Mouse (Mus musculus) CH12.LX (cell line): ENCODE measurements around the gene Cenpt.
A peak's percentile ranks its signal among the peaks of the same experiment; 100 is the strongest.

ENCODE experiments used
- CTCF ChIP-seq, 2 experiments: IDR thresholded peaks in 1 of 2; conservative IDR thresholded peaks in 1 of 2; 2 replicates each; pipeline ENCODE4 v1.5.1; 2011 to 2012; ENCODE audit warnings: low read depth in 2 of 2, low read length in 2 of 2, improper control_type of control experiment in 1 of 2, inconsistent platforms in 1 of 2, mild to moderate bottlenecking in 1 of 2, moderate library complexity in 1 of 2
- E2F4 ChIP-seq: IDR thresholded peaks from 2 replicates; pipeline ENCODE4 v1.6.1; 2011; ENCODE audit warnings: low read depth, low read length, improper control_type of control experiment; ENCODE audit not compliant: insufficient replicate concordance
- EP300 ChIP-seq: IDR thresholded peaks from 2 replicates; pipeline ENCODE4 v1.6.1; 2011; ENCODE audit warnings: low read length, improper control_type of control experiment
- GABPA ChIP-seq: IDR thresholded peaks from 2 replicates; pipeline ENCODE4 v1.6.1; 2012; ENCODE audit warnings: low read depth, low read length, improper control_type of control experiment, inconsistent platforms; ENCODE audit not compliant: insufficient replicate concordance
- MEF2A ChIP-seq: IDR thresholded peaks from 2 replicates; pipeline ENCODE4 v1.6.1; 2014; ENCODE audit warnings: low read depth, mild to moderate bottlenecking, inconsistent platforms, low read length, improper control_type of control experiment, borderline replicate concordance
- MXI1 ChIP-seq: IDR thresholded peaks from 2 replicates; pipeline ENCODE4 v1.6.1; 2011; ENCODE audit warnings: mild to moderate bottlenecking, low read depth, low read length, improper control_type of control experiment
- NELFE ChIP-seq: IDR thresholded peaks from 2 replicates; pipeline ENCODE4 v1.6.1; 2011; ENCODE audit warnings: low read depth, low read length, improper control_type of control experiment
- POLR2A ChIP-seq: IDR thresholded peaks from 2 replicates; pipeline ENCODE4 v1.6.1; 2011; ENCODE audit warnings: low read depth, mild to moderate bottlenecking, improper control_type of control experiment, low read length
- USF1 ChIP-seq: IDR thresholded peaks from 2 replicates; pipeline ENCODE4 v1.6.1; 2014; ENCODE audit warnings: low read depth, mild to moderate bottlenecking, inconsistent platforms, low read length, improper control_type of control experiment

- TF ChIP-seq EP300 (no peak), GABPA (no peak), POLR2A (no peak; the same call in 1 of the 2 replicates), CTCF (conservative IDR thresholded peaks at IDR 0.05 in 1 of 2, IDR thresholded peaks at IDR 0.05 in 1 of 2; ENCODE audit: low read depth in 2 of 2, low read length in 2 of 2) (peak; percentile 37 to 79; a peak in 3 of 4 replicates), E2F4 (no peak), MXI1 (no peak), NELFE (no peak), USF1 (no peak), MEF2A (no peak)
These were observed 17.8 kb downstream of the Cenpt start for GRCm38 (mm10) chr8:105835318-105835717.
